24 mouse cellular contexts compared by ENCODE assay signal in genomic region chr2:52763891-52764290, GRCm38 (mm10). TPM values are rescaled to one million over a fixed set of nuclear protein-coding genes. Genes with fewer than 3 reads are reported as not detected.
DNase-seq lines count a peak whose midpoint lies in the region; ATAC-seq lines count a peak whose summit lies in the region.
"Had no signal": no experiment of that assay in that cellular context is flagged by ENCODE, and none has a peak within 500 bp of the region (broad histone marks: within the 10 kb centered on the region; RNA-seq: fewer than 3 reads in every experiment).

No protein-coding gene starts in this region.

- H3K27ac ChIP-seq in neural tube, embryonic 11.5 days (ENCODE audit: low read depth, low read length), result no peak overlapping the region
- no peak overlapping the region for H3K27ac ChIP-seq in neural tube, embryonic 15.5 days (replicated peaks)
- no peak overlapping the region for H3K27ac ChIP-seq in limb, embryonic 13.5 days
- H3K27ac ChIP-seq: forebrain, embryonic 13.5 days; hindbrain, embryonic 10.5 days; intestine, embryonic 15.5 days; layer of hippocampus, adult 2 months; liver, embryonic 15.5 days; macrophage; midbrain, embryonic 10.5 days had no signal

- no peaks in the 10 kb centered on the region for H3K27me3 ChIP-seq in neural tube, embryonic 11.5 days (ENCODE audit: control insufficient read depth, insufficient read depth, low read length)
- no peaks in the 10 kb centered on the region for H3K27me3 ChIP-seq in neural tube, embryonic 15.5 days (replicated peaks)
- no peaks in the 10 kb centered on the region for H3K27me3 ChIP-seq in limb, embryonic 13.5 days
- H3K27me3 ChIP-seq: forebrain, embryonic 13.5 days; heart, embryonic 12.5 days; intestine, embryonic 15.5 days; liver, embryonic 15.5 days had no signal

- no peak overlapping the region for H3K4me3 ChIP-seq in neural tube, embryonic 11.5 days (ENCODE audit: low read depth, low read length)
- no peak overlapping the region for H3K4me3 ChIP-seq in neural tube, embryonic 15.5 days (replicated peaks)
- no peak overlapping the region for H3K4me3 ChIP-seq in limb, embryonic 13.5 days
- H3K4me3 ChIP-seq: forebrain, embryonic 13.5 days; intestine, embryonic 15.5 days; liver, embryonic 15.5 days had no signal

- no peak overlapping the region for H3K4me2 ChIP-seq in neural tube, embryonic 11.5 days (ENCODE audit: low read depth)
- no peak overlapping the region; the same call in 1 of the 2 replicates for H3K4me2 ChIP-seq in neural tube, embryonic 15.5 days
- H3K4me2 ChIP-seq in limb, embryonic 13.5 days (replicated peaks), result peak overlapping the region; percentile 48

- no peak for ATAC-seq in neural tube, embryonic 11.5 days (ENCODE audit: insufficient read depth, low FRiP score, low TSS enrichment)
- ATAC-seq in neural tube, embryonic 15.5 days (ENCODE audit: low FRiP score), result no peak
- ATAC-seq in limb, embryonic 13.5 days (ENCODE audit: low FRiP score, low read depth), result peak; percentile 2; the same call in 1 of the 2 replicates

- peak; percentile 49 for DNase-seq in embryo, embryonic 10 days (ENCODE audit: low spot score)
- no peak for DNase-seq in embryo, embryonic 9.5 days (ENCODE audit: extremely low spot score)
- DNase-seq in neural tube, embryonic 11.5 days (ENCODE audit: low spot score), result peak; percentile 25
- DNase-seq in ovary, adult 18-20 months (ENCODE audit: low spot score), result no peak
- DNase-seq in adrenal gland, postnatal 14 days, result no peak
- DNase-seq in spleen, postnatal 14 days (ENCODE audit: low spot score in 2 of 2), result no peak
- DNase-seq: cerebellum, adult 11-12 months; cerebellum, postnatal 10 days; gastrocnemius, postnatal 10 days; heart, postnatal 10 days; kidney, adult 8-10 months; liver; right cerebral cortex, postnatal 14 days; thymus, postnatal 25 days had no signal

- no peaks in the 10 kb centered on the region for H3K36me3 ChIP-seq in neural tube, embryonic 11.5 days (ENCODE audit: control insufficient read depth, insufficient read depth, low read length)
- H3K36me3 ChIP-seq in neural tube, embryonic 15.5 days, result no peaks in the 10 kb centered on the region
- H3K36me3 ChIP-seq in limb, embryonic 13.5 days, result no peaks in the 10 kb centered on the region
- H3K36me3 ChIP-seq: heart, embryonic 12.5 days; hindbrain, embryonic 10.5 days; intestine, embryonic 15.5 days; liver, embryonic 15.5 days; midbrain, embryonic 10.5 days had no signal

- no peaks in the 10 kb centered on the region for H3K9me3 ChIP-seq in neural tube, embryonic 11.5 days (ENCODE audit: control insufficient read depth, low read length)
- H3K9me3 ChIP-seq in neural tube, embryonic 15.5 days (replicated peaks), result no peaks in the 10 kb centered on the region
- H3K9me3 ChIP-seq in limb, embryonic 13.5 days, result no peaks in the 10 kb centered on the region
- H3K9me3 ChIP-seq: heart, embryonic 12.5 days; hindbrain, embryonic 10.5 days; intestine, embryonic 15.5 days; liver, embryonic 15.5 days; midbrain, embryonic 10.5 days had no signal

- H3K4me1 ChIP-seq in neural tube, embryonic 11.5 days (ENCODE audit: control insufficient read depth, insufficient read depth, low read length), result no peaks in the 10 kb centered on the region
- no peaks in the 10 kb centered on the region for H3K4me1 ChIP-seq in neural tube, embryonic 15.5 days
- 0 out of 2 replicates have a peak, but pooled peaks cover 4% of the 10 kb centered on the region for H3K4me1 ChIP-seq in limb, embryonic 13.5 days
- H3K4me1 ChIP-seq: heart, embryonic 12.5 days; hindbrain, embryonic 10.5 days; intestine, embryonic 15.5 days; liver, embryonic 15.5 days had no signal

- no peak overlapping the region for H3K9ac ChIP-seq in neural tube, embryonic 11.5 days (ENCODE audit: low read length)
- H3K9ac ChIP-seq in neural tube, embryonic 15.5 days (replicated peaks), result no peak overlapping the region
- H3K9ac ChIP-seq in limb, embryonic 13.5 days, result 0 out of 2 replicates have a peak overlapping the region, but pooled peaks have one; percentile 25
- H3K9ac ChIP-seq: forebrain, embryonic 13.5 days; heart, embryonic 12.5 days; intestine, embryonic 15.5 days; liver, embryonic 15.5 days had no signal

- 92% methylated on average over 14 of the region's 14 CpGs for WGBS in neural tube, embryonic 11.5 days
- WGBS in neural tube, embryonic 15.5 days, result 84% methylated on average over 14 of the region's 14 CpGs
- WGBS in limb, embryonic 13.5 days, result 37% methylated on average over 14 of the region's 14 CpGs

RNA-seq across cellular contexts. Expression of gene Stam2, which starts 21.8 kb away (rescaled TPM):
- polyA plus RNA-seq in neural tube, embryonic 11.5 days (2014; fragmentation: Nextera tagmentation; extraction: Ambion mirVana), result 45.8 and 46.1 TPM in 2 replicates
- 32.1 and 34.5 TPM in 2 replicates for polyA plus RNA-seq in neural tube, embryonic 15.5 days (2015; fragmentation: Nextera tagmentation; extraction: Ambion mirVana)
- 32.3 and 32.4 TPM in 2 replicates for polyA plus RNA-seq in limb, embryonic 13.5 days (2015; fragmentation: Nextera tagmentation; extraction: Ambion mirVana)
- 30.0 and 31.1 TPM in 2 replicates for total RNA-seq in adrenal gland, postnatal 14 days (2021)

Comparison
In these comparisons a context has a peak if more than half of its experiments do, and no peak if none do; other contexts are left out.
1. DNase-seq: peak in embryo, embryonic 10 days (single experiment) and neural tube, embryonic 11.5 days (single experiment); none in embryo, embryonic 9.5 days (single experiment), ovary, adult 18-20 months (single experiment), adrenal gland, postnatal 14 days (single experiment) and spleen, postnatal 14 days (0 of 2).